Mouse (Mus musculus): ENCODE measurements around the gene Psmd14.

DNA sequence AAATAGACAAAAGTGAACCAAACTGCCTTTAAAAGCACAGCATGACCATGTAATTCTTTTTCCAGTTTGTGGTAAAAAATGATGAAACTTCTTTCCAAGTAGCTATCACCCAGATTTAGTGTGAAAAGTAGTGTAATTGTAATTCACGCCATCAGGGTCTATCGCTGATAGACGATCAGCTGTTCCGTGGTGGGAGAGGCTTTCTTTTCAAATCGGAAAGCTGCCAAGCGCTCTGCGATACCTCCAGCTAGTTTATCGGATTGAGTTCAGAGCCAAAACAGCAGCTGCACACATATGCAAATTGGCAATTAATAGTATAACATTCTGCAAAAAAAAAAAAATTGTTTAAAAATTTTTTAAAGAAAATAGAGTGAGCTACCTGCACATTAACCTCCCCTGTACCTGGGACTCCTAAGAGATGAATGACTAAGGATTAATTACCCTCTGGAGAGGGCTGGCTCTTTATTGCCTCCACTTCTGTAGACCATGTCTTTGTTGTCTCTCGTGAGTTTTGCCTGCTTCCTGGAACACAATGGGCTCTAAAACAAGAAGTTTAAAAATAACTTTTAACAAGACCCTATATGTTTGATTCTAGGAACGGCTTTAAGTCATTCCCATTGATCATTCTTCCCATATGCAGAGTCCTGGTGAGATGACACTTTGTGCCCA lies 47.8 kb upstream of the Psmd14 start:
- TF ChIP-seq CTCF (IDR thresholded peaks at IDR 0.05; ENCODE audit: extremely low read depth, insufficient read length, insufficient replicate concordance, low read depth, low read length) (no peak), POLR2A (IDR thresholded peaks at IDR 0.05; ENCODE audit: low read depth, low read length) (no peak)
